Mouse (Mus musculus): ENCODE results near the gene Selenof. TPM values are rescaled to one million over a fixed set of nuclear protein-coding genes. Genes with fewer than 3 reads are reported as not detected.

Selenof gene
- polyA plus RNA-seq (2016; fragmentation: Nextera tagmentation; extraction: Ambion mirVana) = 513 and 526 TPM in 2 replicates

GRCm38 (mm10) chr3:144570047-144570815, at the start of gene Selenof, which contains the start of gene Hs2st1:
Selenof (plus strand) TSS chr3:144570304.
Hs2st1 (minus strand) TSS chr3:144570181.
- under 1% methylated on average over 57 of the region's 69 CpGs for WGBS
- Histone ChIP-seq H3K4me3 (peak within 1 kb of the TSS; percentile 77), H3K27ac (replicated peaks) (peak within 1 kb of the TSS; percentile 94), H3K9me3 (replicated peaks) (no peaks in the 10 kb centered on the region), H3K4me1 (peaks cover 33% of the 10 kb centered on the region), H3K36me3 (peaks cover 26% of the 10 kb centered on the region), H3K27me3 (ENCODE audit: low read depth, poor library complexity, severe bottlenecking) (no peaks in the 10 kb centered on the region)
- peak; percentile 98 for DNase-seq (ENCODE audit: low spot score)

- DNase-seq (ENCODE audit: low spot score) = no peak
- no peaks in the 10 kb centered on the region for H3K9me3 ChIP-seq (replicated peaks)
- 91% methylated on average over 7 of the region's 7 CpGs for WGBS
- no peaks in the 10 kb centered on the region for H3K27me3 ChIP-seq (ENCODE audit: low read depth, poor library complexity, severe bottlenecking)
- H3K4me3 ChIP-seq = no peak overlapping the region
- no peak overlapping the region for H3K27ac ChIP-seq (replicated peaks)
- no peaks in the 10 kb centered on the region for H3K36me3 ChIP-seq
- H3K4me1 ChIP-seq = peaks cover 35% of the 10 kb centered on the region
These were observed 42.2 kb upstream of the Selenof start for GRCm38 (mm10) chr3:144527918-144528317.

GRCm38 (mm10) chr3:144531023-144531422, 39.1 kb upstream of the Selenof start:
- 72% methylated on average over 5 of the region's 5 CpGs for WGBS
- H3K9me3 ChIP-seq (replicated peaks) = no peaks in the 10 kb centered on the region
- H3K36me3 ChIP-seq = no peaks in the 10 kb centered on the region
- H3K27ac ChIP-seq (replicated peaks) = no peak overlapping the region
- DNase-seq (ENCODE audit: low spot score) = no peak
- no peaks in the 10 kb centered on the region for H3K27me3 ChIP-seq (ENCODE audit: low read depth, poor library complexity, severe bottlenecking)
- no peak overlapping the region for H3K4me3 ChIP-seq
- peaks cover 27% of the 10 kb centered on the region for H3K4me1 ChIP-seq

GRCm38 (mm10) chr3:144535056-144535455, 35.0 kb upstream of the Selenof start:
- WGBS = 92% methylated on average over 4 of the region's 4 CpGs
- no peak overlapping the region for H3K4me3 ChIP-seq
- H3K27ac ChIP-seq (replicated peaks) = no peak overlapping the region
- H3K27me3 ChIP-seq (ENCODE audit: low read depth, poor library complexity, severe bottlenecking) = no peaks in the 10 kb centered on the region
- H3K9me3 ChIP-seq (replicated peaks) = no peaks in the 10 kb centered on the region
- no peak for DNase-seq (ENCODE audit: low spot score)
- H3K36me3 ChIP-seq = no peaks in the 10 kb centered on the region
- peaks cover 17% of the 10 kb centered on the region; the same call in 1 of the 2 replicates for H3K4me1 ChIP-seq

GRCm38 (mm10) chr3:144537078-144537855, 32.8 kb upstream of the Selenof start:
- H3K4me3 ChIP-seq = no peak overlapping the region
- DNase-seq (ENCODE audit: low spot score) = no peak
- no peaks in the 10 kb centered on the region for H3K36me3 ChIP-seq
- no peaks in the 10 kb centered on the region for H3K27me3 ChIP-seq (ENCODE audit: low read depth, poor library complexity, severe bottlenecking)
- no peaks in the 10 kb centered on the region for H3K9me3 ChIP-seq (replicated peaks)
- peaks cover 8% of the 10 kb centered on the region; the same call in 1 of the 2 replicates for H3K4me1 ChIP-seq
- no peak overlapping the region for H3K27ac ChIP-seq (replicated peaks)
- WGBS = 93% methylated on average over 7 of the region's 7 CpGs

- DNase-seq (ENCODE audit: low spot score) = no peak
- 88% methylated on average over 3 of the region's 3 CpGs for WGBS
- Histone ChIP-seq H3K36me3 (no peaks in the 10 kb centered on the region), H3K4me1 (no peaks in the 10 kb centered on the region), H3K9me3 (replicated peaks) (no peaks in the 10 kb centered on the region), H3K27me3 (ENCODE audit: low read depth, poor library complexity, severe bottlenecking) (no peaks in the 10 kb centered on the region), H3K27ac (replicated peaks) (no peak overlapping the region), H3K4me3 (no peak overlapping the region)
These were observed 31.1 kb upstream of the Selenof start for GRCm38 (mm10) chr3:144539051-144539450.

- WGBS = 89% methylated on average over 3 of the region's 3 CpGs
- H3K27ac ChIP-seq (replicated peaks) = no peak overlapping the region
- H3K36me3 ChIP-seq = no peaks in the 10 kb centered on the region
- no peaks in the 10 kb centered on the region for H3K9me3 ChIP-seq (replicated peaks)
- H3K4me1 ChIP-seq = peaks cover 3% of the 10 kb centered on the region; the same call in 1 of the 2 replicates
- H3K27me3 ChIP-seq (ENCODE audit: low read depth, poor library complexity, severe bottlenecking) = no peaks in the 10 kb centered on the region
- no peak overlapping the region for H3K4me3 ChIP-seq
- no peak for DNase-seq (ENCODE audit: low spot score)
These were observed 29.3 kb upstream of the Selenof start for GRCm38 (mm10) chr3:144540805-144541204.

- Histone ChIP-seq H3K36me3 (no peaks in the 10 kb centered on the region), H3K9me3 (replicated peaks) (no peaks in the 10 kb centered on the region), H3K27me3 (ENCODE audit: low read depth, poor library complexity, severe bottlenecking) (no peaks in the 10 kb centered on the region), H3K27ac (replicated peaks) (no peak overlapping the region), H3K4me1 (peaks cover 10% of the 10 kb centered on the region), H3K4me3 (no peak overlapping the region)
- DNase-seq (ENCODE audit: low spot score) = no peak
- 87% methylated on average over 6 of the region's 6 CpGs for WGBS
These were observed 28.1 kb upstream of the Selenof start for GRCm38 (mm10) chr3:144541906-144542438.

- no peak overlapping the region for H3K27ac ChIP-seq (replicated peaks)
These were observed 25.0 kb upstream of the Selenof start for GRCm38 (mm10) chr3:144545152-144545551.

GRCm38 (mm10) chr3:144545832-144546231, 24.3 kb upstream of the Selenof start:
- H3K36me3 ChIP-seq = no peaks in the 10 kb centered on the region
- peaks cover 16% of the 10 kb centered on the region for H3K4me1 ChIP-seq
- WGBS = 66% methylated on average over 4 of the region's 4 CpGs
- H3K4me3 ChIP-seq = no peak overlapping the region
- H3K27ac ChIP-seq (replicated peaks) = no peak overlapping the region
- DNase-seq (ENCODE audit: low spot score) = no peak
- H3K9me3 ChIP-seq (replicated peaks) = no peaks in the 10 kb centered on the region
- H3K27me3 ChIP-seq (ENCODE audit: low read depth, poor library complexity, severe bottlenecking) = no peaks in the 10 kb centered on the region

More at GRCm38 (mm10) chr3:144545152-144545551, 25.0 kb upstream of the Selenof start:
- Histone ChIP-seq H3K27me3 (ENCODE audit: low read depth, poor library complexity, severe bottlenecking) (no peaks in the 10 kb centered on the region), H3K36me3 (no peaks in the 10 kb centered on the region), H3K4me3 (no peak overlapping the region), H3K9me3 (replicated peaks) (no peaks in the 10 kb centered on the region), H3K4me1 (peaks cover 16% of the 10 kb centered on the region)
- DNase-seq (ENCODE audit: low spot score) = no peak
- WGBS = 92% methylated on average over 7 of the region's 7 CpGs

GRCm38 (mm10) chr3:144546490-144546889, 23.6 kb upstream of the Selenof start:
- no peaks in the 10 kb centered on the region for H3K27me3 ChIP-seq (ENCODE audit: low read depth, poor library complexity, severe bottlenecking)
- H3K9me3 ChIP-seq (replicated peaks) = no peaks in the 10 kb centered on the region
- H3K4me1 ChIP-seq = peaks cover 20% of the 10 kb centered on the region
- 75% methylated on average over 4 of the region's 4 CpGs for WGBS
- H3K27ac ChIP-seq (replicated peaks) = no peak overlapping the region
- no peak overlapping the region for H3K4me3 ChIP-seq
- no peak for DNase-seq (ENCODE audit: low spot score)
- H3K36me3 ChIP-seq = no peaks in the 10 kb centered on the region

GRCm38 (mm10) chr3:144548186-144548845, 21.8 kb upstream of the Selenof start:
- DNase-seq (ENCODE audit: low spot score) = no peak
- Histone ChIP-seq H3K36me3 (no peaks in the 10 kb centered on the region), H3K27ac (replicated peaks) (no peak overlapping the region), H3K9me3 (replicated peaks) (no peaks in the 10 kb centered on the region), H3K4me1 (peaks cover 23% of the 10 kb centered on the region), H3K27me3 (ENCODE audit: low read depth, poor library complexity, severe bottlenecking) (no peaks in the 10 kb centered on the region), H3K4me3 (no peak overlapping the region)
- WGBS = 91% methylated on average over 7 of the region's 7 CpGs

Data from midbrain, embryonic 10.5 days (tissue).